Mouse (Mus musculus) layer of hippocampus, postnatal 25 days (tissue): ENCODE data around the gene Arl10. TPM values are rescaled to one million over a fixed set of nuclear protein-coding genes. Genes with fewer than 3 reads are reported as not detected.

Experiments
- DNase-seq, 2 experiments: peaks; one replicate each; pipeline ENCODE4 v3.0.0; 2022; ENCODE audit warnings: mixed read lengths in 2 of 2, low spot score in 1 of 2; ENCODE audit errors: extremely low spot score in 1 of 2
- total RNA-seq, 2 experiments: library from RNA; stranded (reverse); gene quantifications; 2 replicates each; pipeline ENCODE4 v1.2.3; 2021

Arl10 gene
- total RNA-seq, 2 experiments from 2014 or later = 33.3 to 33.7 TPM

DNA sequence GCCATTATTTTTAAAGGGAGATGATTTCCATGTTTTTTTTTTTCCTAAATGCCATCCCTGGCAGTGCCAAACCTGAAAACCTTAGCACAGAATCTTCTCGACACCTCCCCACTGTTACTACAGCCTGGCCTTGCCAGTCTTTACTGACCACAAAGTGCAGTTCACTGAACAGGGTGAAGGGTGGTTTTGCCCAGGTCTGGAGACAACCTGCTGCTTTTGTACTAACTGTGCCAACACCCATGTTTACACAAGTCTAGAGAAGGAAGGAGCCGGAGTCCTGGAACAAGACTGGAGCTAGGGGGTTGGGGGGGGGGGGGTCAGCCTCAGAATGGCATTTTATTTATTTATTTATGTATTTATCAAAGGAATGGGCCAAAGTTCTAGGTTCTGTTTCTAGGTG lies 6.6 kb downstream of the Arl10 start:
- DNase-seq = no peak

DNA sequence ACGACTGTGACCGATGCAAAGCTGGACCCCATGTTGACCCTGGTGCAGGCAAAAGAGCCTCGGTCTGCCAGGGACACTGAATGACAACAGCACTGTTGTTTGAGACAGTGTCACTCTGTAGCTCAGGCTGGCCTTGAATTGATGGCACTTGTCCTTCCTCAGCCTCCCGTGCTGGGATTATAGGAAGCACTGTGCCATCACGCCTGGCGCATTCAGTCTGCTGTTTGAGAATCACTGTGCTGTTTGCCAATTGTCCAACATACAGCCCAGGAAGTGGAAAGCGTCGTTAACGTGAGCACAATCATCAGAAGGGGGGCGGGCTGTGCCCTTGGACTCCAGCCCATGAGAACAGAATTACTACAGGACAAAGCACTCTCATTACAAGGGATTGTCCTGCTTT lies 7.3 kb downstream of the Arl10 start:
- DNase-seq = no peak

DNA sequence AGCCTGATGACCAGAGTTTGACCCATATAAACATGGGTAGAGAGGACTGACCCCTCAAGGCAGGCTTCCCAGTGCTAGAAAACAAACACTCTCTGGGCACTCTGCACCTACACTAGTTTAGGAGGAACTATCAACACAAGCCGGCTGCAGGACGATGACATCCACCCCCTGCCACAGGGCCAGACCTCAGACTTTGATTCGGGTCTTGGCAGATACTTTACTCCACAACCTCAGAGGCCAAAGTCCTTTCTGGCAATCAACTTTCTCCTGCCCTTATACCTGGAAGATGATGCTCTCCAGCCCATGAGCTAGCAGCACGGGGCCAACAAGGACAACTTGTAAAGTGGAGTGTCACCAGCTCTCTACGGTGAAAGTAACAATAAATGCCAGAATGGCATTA lies 8.0 kb downstream of the Arl10 start:
- no peak for DNase-seq

DNA sequence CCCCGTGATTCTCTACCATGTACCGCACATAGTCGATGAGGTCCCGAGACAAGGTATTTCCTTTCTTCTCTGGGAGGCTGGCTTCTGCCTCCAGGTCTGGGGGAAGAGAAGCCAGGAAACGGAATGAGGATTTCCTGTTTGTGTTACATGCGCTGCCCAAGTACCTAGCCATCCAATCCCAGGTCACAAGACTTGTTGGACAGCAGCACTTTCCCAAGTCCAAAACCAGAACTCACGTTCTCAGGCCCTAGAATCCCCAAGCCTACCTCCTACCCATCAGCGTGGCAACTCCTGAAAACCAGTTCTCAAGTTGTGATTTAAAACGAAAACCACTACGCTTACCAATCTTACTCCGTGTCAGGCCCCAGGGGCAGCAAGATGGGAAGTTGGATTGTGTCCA lies 11.0 kb downstream of the Arl10 start:
- no peak for DNase-seq

DNA sequence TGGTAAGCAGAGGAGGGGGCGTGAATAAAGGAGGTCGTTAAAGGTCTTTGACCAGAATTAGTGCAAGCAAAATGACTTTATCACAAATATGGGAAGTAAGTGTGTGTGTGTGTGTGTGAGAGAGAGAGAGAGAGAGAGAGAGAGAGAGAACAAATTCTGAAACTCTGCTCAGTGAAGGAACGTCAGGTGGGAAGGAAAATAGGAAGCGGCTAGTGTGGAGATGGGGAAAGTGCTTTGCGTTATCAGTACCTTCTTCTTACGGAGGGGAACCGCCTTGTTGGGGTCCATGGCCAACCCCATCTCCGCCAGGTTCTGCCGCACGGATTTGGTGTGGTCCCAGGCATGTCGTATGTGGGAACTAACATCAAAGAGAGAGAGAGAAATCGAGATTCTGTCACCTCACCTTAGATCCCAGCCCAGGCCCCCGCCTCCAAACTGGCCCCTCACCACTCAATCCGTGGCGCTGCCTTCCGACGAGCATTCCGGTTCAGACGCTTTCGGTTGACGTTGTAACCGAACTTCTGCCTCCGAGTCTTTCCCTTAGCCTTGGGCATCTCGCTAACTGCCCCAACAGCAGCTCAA lies 14.7 kb downstream of the Arl10 start:
- no peak for DNase-seq

DNA sequence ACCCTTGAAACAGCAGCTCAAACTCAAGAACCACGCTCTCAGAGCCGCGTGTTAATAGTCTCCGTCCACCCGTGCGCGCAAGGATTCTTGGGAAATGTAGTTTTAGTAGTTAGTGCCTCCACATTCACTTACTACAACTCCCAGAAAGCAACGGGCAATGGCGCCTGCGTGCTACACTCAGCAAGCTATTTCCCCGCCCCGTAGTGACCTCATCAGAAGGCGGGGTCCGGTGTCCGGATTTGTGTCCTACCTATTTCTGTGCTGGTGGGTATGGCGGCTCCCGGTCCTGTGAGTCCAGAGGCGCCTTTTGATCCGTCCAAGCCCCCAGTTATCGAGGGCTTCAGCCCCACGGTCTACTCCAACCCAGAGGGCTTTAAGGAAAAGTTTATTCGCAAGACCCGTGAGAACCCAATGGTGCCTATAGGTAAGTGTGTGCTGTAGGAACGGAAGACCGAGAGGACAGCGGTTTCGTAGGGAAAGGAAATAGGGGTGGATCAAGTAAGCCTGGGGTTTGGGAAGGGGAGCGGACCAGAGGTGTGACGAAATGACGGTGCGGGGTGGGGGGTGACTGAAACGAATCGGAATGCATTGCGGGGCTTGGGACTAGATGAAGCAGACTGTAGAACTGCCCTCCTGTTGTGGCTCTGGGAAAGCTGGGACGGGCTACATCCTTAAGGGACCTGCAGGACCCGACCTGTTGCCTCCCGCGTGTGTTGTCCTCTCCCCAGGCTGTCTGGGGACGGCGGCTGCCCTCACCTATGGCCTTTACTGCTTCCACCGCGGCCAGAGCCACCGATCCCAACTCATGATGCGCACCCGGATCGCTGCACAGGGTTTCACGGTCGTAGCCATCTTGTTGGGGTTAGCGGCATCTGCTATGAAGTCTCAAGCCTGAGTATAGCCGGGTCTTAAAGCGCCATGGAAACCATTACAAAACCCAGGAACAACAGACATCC lies 15.5 kb downstream of the Arl10 start, which contains the start of the genes Nop16 and Higd2a:
Gene Nop16 (minus strand): TSS at position 95 of the 956 bp plus-strand sequence.
Gene Higd2a (plus strand): TSS at position 212 of the 956 bp plus-strand sequence.
- peak; percentile 79 to 88 for DNase-seq

DNA sequence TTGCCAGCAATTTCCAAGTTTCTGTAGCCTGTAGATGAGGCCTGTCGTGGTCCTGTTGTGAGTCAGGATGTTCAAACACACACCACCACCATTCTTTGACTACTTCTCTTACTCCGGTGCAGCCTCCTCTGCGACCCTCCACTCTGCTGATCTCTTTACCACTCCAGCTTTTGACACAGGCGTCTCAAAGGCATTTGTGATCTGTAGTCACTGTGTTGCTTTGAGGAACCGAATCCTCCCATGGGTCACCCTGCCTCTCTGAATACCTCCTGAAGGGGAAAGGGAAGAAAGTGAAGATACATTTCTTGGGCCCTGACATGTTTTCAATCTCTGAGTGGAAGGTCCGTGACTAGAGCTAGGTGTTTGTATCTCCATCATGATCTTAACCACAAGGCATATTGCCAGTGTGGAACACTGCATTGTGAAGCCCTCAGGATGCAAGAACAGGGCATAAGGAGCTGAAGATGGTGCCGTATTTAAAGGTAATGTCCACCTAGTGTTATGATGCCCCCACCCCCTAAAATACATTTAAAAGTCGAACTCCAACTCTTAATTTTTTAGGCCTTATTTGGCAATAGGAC lies 17.1 kb downstream of the Arl10 start:
- DNase-seq = no peak

DNA sequence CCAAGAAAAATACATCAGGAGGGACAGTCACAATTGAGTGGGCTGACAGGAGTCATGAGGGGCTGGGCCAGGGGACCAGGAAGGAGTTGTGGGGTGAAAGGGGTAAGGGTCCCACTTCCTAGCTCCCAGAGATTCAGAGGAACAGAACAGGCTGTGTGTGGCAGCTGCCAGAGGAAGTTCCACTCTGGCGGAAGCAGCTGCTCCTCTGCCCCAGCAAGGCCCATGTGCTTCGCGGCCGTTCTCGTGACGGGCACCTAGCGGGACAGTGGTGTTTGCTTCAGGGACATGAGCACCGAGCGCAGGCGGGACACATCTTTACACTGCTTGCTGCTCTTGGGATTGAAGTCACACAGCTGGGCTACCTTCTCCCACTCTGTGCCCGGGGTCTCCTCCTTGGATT lies 18.8 kb downstream of the Arl10 start:
- DNase-seq = no peak

DNA sequence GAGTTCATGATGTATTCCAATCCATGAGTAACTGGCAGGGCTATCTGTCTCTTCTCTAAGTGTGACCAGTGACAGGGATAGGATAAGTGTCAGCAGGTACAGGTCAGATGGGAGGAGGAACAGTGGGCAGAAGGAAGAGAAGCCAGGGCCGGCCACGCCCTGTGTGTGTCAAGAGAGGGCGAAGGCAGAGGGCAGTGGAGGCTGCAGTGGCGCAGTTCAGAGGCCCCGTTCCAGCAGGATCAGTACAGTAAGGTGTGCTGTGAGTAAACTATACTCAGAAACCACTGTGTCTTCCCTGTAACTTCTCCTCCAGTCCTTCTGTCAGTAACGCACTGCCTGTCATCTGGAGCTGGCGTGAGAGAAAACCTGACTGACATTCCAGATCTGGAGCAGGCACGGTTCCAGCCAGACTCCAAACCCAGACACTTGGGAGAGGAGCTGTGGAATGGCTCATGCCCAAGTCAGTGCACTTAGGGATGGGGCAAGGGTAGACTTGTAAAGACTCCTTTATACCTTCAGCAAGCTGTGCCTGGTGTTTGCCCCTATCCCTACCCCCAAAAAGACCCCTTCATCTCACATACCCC lies 21.4 kb downstream of the Arl10 start:
- DNase-seq = no peak

DNA sequence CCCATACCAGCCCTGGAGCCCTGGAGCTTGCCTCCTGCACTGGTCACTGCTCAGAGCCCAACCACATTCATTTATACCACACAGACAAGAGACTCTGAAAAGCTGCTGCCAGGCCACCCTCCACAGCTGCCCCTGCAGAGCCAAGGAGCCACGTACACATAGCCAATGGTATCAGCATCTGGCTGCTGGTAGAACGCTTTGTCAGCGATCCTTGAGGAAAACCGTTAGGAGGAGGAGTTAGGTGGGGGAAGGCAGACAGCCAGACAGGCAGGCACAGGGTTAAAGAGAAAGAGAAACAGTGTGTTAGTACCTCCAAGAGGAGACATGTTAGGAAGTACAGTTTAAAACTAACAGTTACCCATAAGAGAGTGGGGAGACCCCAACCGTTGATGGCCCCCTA lies 22.1 kb downstream of the Arl10 start:
- no peak for DNase-seq

DNA sequence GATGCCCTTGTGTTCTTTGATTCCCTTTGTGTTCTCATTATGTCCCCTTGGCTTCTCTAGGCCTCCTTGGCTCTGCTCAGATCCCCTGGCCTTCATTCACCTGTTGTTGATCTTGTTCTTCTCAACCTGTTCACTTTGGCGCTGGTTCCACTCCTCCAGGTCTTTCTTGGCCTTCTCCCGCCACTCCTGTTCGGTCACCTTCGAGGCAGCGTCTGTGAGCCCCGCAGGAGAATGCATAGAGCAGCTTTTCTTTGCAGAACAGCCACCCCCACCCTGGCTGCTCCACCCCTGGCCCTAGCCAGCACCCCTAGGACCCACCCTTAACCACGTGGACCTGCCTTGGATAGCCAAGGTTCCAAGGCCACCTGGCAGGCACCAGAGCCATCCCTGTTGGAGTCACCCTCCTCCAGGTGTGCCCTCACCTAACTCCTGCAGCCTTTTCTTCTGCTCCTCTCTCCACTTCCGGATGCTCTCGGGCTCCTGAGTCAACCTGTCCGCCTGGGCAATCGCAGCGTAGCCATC lies 23.9 kb downstream of the Arl10 start:
- no peak for DNase-seq

DNA sequence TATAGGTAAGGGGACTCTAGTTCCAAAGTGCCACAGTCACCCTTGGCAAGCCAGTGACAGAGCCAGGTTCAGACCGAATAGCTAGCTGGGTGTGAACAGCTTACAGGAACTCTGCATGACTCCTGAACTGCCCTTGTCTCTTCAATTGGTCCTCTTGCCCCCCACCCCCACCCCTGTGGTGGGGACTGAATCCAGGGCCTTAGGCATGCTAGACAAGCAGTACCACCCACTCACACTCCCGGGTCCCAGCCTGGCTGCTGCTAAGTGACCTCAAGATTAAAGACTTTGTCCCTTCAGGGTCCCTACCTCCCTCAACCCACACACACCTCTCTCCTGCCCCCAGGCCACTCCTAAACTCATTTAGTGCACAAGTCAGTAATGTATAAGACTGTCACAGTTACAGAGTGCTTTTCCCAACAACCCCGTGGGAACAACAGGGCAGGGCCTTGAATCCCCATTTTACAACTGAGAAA lies 27.9 kb downstream of the Arl10 start:
- DNase-seq = no peak

DNA sequence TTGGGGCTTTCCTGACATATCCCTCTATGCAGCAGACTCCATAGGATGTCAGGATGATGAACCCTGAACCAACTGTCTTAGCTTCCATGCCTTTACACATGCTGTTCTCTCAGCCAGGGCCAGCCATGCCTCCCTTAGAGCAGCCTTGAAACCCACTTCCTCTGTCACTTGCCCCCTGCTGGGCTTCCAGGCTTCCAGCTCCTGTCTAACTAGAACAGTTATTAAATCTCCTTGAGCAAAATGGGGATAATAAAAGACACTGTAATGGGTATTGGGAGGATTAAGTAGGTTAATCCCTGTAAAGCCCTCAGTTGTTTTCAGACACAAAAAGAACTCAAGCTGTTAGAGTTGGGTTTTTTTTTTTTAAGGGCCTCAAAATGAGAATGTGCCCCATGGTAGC lies 28.7 kb downstream of the Arl10 start:
- DNase-seq = no peak

DNA sequence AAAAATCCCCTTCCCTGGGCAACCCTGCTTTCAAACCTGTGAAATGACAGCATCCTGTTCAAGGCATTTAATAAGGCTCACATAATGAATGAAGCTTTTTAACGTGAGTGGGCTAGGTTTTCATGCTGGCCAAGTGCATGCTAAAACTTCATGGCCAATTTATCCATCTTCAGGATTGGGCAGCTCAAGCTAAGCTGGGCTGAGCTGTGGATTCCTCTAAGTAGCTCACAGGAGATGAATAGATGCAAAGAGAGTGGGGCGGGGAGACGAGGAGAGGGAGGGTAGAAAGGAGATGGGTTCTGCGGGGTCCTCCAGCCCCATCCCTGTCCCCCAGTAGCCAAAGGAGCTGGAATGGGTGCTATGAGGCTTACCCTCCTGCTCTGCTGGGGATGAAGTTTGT lies 29.4 kb downstream of the Arl10 start:
- no peak for DNase-seq

DNA sequence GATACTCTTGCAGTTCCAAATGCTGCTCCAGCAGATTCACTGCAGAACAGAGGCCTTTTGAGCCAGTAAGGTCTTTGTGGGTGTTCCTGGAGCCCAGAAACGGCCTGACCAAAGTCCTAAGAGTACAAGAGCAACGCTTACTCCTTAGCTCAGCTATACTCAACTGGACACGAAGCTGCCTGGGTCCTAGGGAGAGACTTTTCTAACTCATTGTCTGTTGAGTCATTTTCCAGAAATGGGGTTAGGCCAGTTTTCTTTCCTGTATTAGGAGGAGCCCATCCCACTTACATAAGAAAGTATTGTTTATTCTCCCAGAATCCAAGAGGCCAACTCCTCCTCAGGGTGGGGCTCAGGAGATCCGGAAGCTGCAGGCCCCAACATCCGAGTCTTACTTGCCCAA lies 30.6 kb downstream of the Arl10 start:
- no peak for DNase-seq

DNA sequence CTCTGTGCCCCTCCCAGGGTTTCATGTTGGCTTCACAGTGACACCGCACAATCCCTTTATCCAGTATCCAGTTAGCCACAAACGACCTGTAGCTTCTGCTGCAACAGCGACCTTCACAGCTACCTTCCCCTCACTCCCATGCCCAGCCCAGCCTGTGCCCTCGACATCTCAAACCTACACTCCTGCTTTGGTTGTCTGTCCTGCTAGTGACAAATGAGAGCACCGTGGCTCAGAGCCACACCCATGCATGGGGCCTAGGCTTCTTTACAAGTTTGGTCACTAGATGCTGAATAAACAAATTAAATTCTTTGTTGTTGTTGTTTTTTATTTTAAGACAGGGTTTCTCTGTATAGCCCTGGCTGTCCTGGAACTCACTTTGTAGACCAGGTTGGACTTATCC lies 32.4 kb downstream of the Arl10 start:
- no peak for DNase-seq

DNA sequence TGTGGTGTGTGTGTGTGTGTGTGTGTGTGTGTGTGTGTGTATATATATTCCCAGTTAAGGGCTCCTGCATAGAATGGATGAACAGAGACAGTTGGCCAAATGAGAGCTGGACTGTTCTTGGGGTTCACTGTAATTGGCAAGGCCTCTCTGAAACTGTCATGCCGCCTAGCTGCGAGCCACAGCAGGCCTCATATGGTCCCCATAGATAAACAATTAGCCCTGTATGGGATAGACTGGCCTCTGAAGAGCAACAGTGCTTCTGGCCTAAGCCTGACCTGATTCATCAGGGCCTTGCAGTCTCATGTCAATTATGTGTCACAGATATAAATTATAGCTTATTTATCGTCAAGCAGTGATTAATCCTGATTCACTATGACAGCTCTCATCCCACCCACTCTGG lies 33.2 kb downstream of the Arl10 start:
- no peak for DNase-seq

DNA sequence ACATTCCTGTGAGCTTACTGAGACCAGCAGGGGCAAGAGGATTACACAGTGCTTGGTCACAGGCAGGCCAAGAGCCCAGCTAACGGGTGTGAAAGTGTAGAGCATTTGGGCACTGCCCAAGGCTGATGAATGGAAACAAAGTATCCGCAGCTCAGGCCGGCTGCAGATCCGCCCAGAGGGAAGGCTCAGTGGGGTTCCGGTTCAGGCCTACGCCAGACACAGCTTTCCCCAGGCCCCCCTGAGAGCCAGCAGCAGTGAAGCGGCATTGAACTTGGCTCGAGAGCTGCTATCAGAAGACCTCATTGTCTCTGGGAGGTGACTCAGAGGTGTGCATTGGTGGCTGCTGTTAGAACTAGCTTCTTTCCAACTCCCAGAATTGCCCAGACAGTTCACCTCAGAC lies 33.9 kb downstream of the Arl10 start:
- no peak for DNase-seq

DNA sequence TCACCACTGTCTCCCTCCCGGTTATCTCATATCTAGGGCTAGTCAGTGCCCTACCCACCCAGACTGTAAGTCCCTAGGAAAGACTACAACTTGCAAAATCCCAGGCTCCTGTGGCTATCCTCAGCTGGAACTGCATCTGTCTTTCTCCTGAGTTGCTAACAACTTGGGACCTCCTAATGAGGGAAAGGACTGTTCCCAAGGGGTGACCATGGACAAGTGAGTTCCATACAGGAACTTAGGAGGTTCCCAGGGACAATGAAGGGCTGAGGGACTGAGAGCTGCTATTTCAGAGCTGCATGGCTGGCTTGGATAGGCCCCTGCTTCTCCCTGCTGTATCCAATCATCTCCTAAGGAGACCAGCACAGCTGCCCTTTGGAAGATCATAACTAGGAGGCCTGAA lies 34.5 kb downstream of the Arl10 start:
- no peak for DNase-seq

DNA sequence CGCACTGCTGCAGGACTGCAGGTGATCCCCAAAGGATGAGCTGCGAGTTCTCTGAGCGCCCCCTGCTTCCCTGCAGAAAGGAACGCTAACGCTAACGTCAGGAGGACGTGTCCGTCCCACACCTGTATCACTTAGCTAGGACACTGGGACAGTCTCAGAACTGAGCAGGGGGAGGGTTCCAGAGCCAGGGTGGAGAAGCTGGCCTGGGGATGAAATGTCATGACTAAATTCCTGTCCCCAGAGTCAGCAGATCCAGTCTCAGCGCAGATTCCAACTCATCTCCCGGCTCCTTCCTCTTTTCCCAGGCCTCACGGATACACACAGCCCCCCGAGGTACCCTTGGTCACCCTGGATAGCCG lies 35.8 kb downstream of the Arl10 start:
- no peak for DNase-seq
